Mouse (Mus musculus) hindbrain, embryonic 13.5 days (tissue): Measurements from ENCODE around the gene Zfp599. TPM values are rescaled to one million over a fixed set of nuclear protein-coding genes. Genes with fewer than 3 reads are reported as not detected.
"Not testable (repeated sequence)": the region's sequence is repeated elsewhere in the genome, so short reads cannot be mapped to it uniquely, and the experiment has no call there.

ENCODE experiments used
- ATAC-seq: fragments of 200-750 bp; cut with Nextera tagmentation; 2 replicates; pipeline ENCODE4 v1.8.0; 2017; ENCODE audit warnings: moderate TSS enrichment; ENCODE audit not compliant: low FRiP score
- H3K27ac ChIP-seq: fragments of 300-500 bp; sonication (generic); 2 replicates; pipeline ENCODE4 v1.5.1; 2015; ENCODE audit warnings: inconsistent platforms, mild to moderate bottlenecking, moderate library complexity
- H3K27me3 ChIP-seq: fragments of 300-500 bp; sonication (generic); 2 replicates; pipeline ENCODE4 v1.6.1; 2015; ENCODE audit warnings: mild to moderate bottlenecking, inconsistent platforms
- H3K36me3 ChIP-seq: fragments of 300-500 bp; sonication (generic); 2 replicates; pipeline ENCODE4 v1.6.1; 2015; ENCODE audit warnings: mild to moderate bottlenecking, inconsistent platforms
- H3K4me1 ChIP-seq: fragments of 300-500 bp; sonication (generic); replicated peaks from 2 replicates; pipeline ENCODE4 v1.6.1; 2015; ENCODE audit warnings: inconsistent platforms
- H3K4me2 ChIP-seq: fragments of 300-500 bp; sonication (generic); 2 replicates; pipeline ENCODE4 v1.6.1; 2015; ENCODE audit warnings: inconsistent platforms, mild to moderate bottlenecking, moderate library complexity
- H3K4me3 ChIP-seq: fragments of 300-500 bp; sonication (generic); 2 replicates; pipeline ENCODE4 v1.5.1; 2015; ENCODE audit warnings: mild to moderate bottlenecking, inconsistent platforms
- H3K9ac ChIP-seq: fragments of 300-500 bp; sonication (generic); 2 replicates; pipeline ENCODE4 v1.6.1; 2015; ENCODE audit warnings: mild to moderate bottlenecking, inconsistent platforms
- H3K9me3 ChIP-seq: fragments of 300-500 bp; sonication (generic); 2 replicates; pipeline ENCODE4 v1.6.1; 2016; ENCODE audit warnings: inconsistent platforms
- WGBS: fragments of 180-500 bp; shearing (Covaris S2); methylation state at CpG from one replicate; pipeline ENCODE4 v1.1.7; 2015; 5-methylcytosine and 5-hydroxymethylcytosine counted together
- polyA plus RNA-seq: library from polyadenylated mRNA; unstranded; fragments of >200 nt; fragmentation: Nextera tagmentation; extraction: Ambion mirVana; gene quantifications from 2 replicates; pipeline ENCODE4 v1.2.1, GENCODE M21; 2015

Gene Zfp599
- polyA plus RNA-seq, 1 experiment from 2014 or later = 7.5 TPM

DNA sequence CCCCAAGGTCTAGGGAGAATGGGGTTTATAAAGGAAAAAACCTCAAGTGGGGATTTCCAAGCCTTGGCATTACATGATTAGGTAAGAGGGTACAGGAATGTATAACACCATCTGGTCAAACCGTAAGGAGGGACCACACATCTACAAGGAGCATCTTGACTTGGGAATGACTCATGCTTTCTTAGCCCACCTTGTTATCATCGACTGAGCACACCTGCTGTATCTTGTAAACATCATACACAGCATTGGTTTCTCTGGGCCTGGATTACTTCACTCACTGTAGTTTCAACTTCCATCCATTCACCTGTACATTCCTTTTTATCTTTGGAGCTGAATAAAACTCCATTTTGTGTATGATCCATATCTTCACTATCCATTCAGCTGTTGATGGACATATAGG is 15.5 kb downstream of the Zfp599 start:
- H3K36me3 ChIP-seq = peaks cover 90% of the 10 kb centered on the region
- H3K9me3 ChIP-seq = peaks cover 23% of the 10 kb centered on the region
- H3K4me3 ChIP-seq = no peak overlapping the region
- H3K9ac ChIP-seq = no peak overlapping the region
- H3K4me2 ChIP-seq = no peak overlapping the region
- no peaks in the 10 kb centered on the region for H3K27me3 ChIP-seq
- H3K27ac ChIP-seq = no peak overlapping the region
- 92% methylated on average over 2 of the region's 2 CpGs for WGBS
- ATAC-seq = no peak
- no peaks in the 10 kb centered on the region for H3K4me1 ChIP-seq

- H3K27me3 ChIP-seq = no peaks in the 10 kb centered on the region
- no peak overlapping the region for H3K4me2 ChIP-seq
- H3K27ac ChIP-seq = no peak overlapping the region
- no peak for ATAC-seq
- peaks cover 8% of the 10 kb centered on the region; the same call in 1 of the 2 replicates for H3K9me3 ChIP-seq
- WGBS = 93% methylated on average over 4 of the region's 4 CpGs
- no peak overlapping the region for H3K9ac ChIP-seq
- H3K36me3 ChIP-seq = peaks cover 85% of the 10 kb centered on the region
- no peak overlapping the region for H3K4me3 ChIP-seq
- no peaks in the 10 kb centered on the region for H3K4me1 ChIP-seq
Measured at GRCm38 (mm10) chr9:22240001-22240400, 19.7 kb downstream of the Zfp599 start.

- no peak overlapping the region for H3K9ac ChIP-seq
- no peak overlapping the region for H3K4me3 ChIP-seq
- H3K4me1 ChIP-seq = peaks cover 5% of the 10 kb centered on the region; the same call in 1 of the 2 replicates
- H3K9me3 ChIP-seq = no peaks in the 10 kb centered on the region
- H3K27me3 ChIP-seq = no peaks in the 10 kb centered on the region
- peaks cover 7% of the 10 kb centered on the region for H3K36me3 ChIP-seq
- ATAC-seq = no peak
- no peak overlapping the region for H3K27ac ChIP-seq
- H3K4me2 ChIP-seq = no peak overlapping the region
Measured at GRCm38 (mm10) chr9:22230556-22230955, 29.1 kb downstream of the Zfp599 start.

DNA sequence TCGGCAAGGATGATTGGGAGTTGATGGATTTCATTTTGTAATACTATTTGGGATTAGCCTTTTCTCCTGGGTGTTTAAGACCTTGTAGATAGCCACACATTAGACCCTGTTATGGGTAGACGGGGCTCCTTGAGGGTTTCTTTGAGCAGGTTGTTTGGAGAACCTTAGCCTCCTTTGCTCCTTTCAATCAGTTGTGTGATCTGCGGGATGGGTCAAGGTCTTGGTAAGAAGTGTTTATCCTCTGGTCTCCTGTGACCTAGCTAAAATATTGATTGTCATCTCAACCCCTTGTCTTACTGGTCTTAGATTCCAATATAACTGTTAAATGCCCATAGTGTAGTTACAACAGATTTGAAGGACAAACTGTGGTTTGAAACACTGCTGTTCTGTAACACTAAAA is 29.6 kb downstream of the Zfp599 start:
- H3K4me2 ChIP-seq = no peak overlapping the region
- no peaks in the 10 kb centered on the region for H3K9me3 ChIP-seq
- no peak for ATAC-seq
- H3K27ac ChIP-seq = no peak overlapping the region
- no peaks in the 10 kb centered on the region for H3K27me3 ChIP-seq
- no peak overlapping the region for H3K9ac ChIP-seq
- peaks cover 5% of the 10 kb centered on the region; the same call in 1 of the 2 replicates for H3K4me1 ChIP-seq
- H3K4me3 ChIP-seq = no peak overlapping the region
- 96% methylated on average over 3 of the region's 3 CpGs for WGBS
- peaks cover 2% of the 10 kb centered on the region; the same call in 1 of the 2 replicates for H3K36me3 ChIP-seq

GRCm38 (mm10) chr9:22229386-22230026 is 30.2 kb downstream of the Zfp599 start:
- Histone ChIP-seq H3K36me3 (no peaks in the 10 kb centered on the region), H3K9ac (no peak overlapping the region), H3K4me3 (no peak overlapping the region), H3K27ac (no peak overlapping the region), H3K4me2 (no peak overlapping the region), H3K9me3 (no peaks in the 10 kb centered on the region), H3K4me1 (peaks cover 5% of the 10 kb centered on the region; the same call in 1 of the 2 replicates), H3K27me3 (no peaks in the 10 kb centered on the region)
- WGBS = 93% methylated on average over 6 of the region's 7 CpGs
- no peak for ATAC-seq

DNA sequence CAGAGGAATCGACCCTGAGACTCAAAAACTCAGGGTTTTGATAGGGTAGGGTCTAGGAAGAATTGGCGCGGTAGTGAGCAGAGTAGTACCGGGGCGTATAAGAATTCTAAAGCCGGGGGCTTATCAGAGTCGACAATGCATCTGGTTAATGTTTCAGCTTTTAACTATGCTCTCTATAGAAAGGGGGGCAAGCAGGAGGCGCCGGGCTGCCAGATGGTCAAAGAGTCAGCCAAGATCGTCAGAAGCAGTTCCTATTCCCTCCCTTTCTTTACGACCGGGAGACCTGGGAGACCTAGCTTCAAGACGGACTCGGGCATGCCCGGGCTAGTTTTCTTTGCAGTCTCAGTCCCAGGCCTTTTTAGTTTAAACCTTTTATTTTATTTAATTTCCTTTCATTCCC is 32.8 kb downstream of the Zfp599 start:
- no peaks in the 10 kb centered on the region for H3K27me3 ChIP-seq
- no peak overlapping the region for H3K27ac ChIP-seq
- no peak overlapping the region for H3K4me3 ChIP-seq
- no peaks in the 10 kb centered on the region for H3K9me3 ChIP-seq
- H3K4me1 ChIP-seq = peaks cover 5% of the 10 kb centered on the region; the same call in 1 of the 2 replicates
- no peak for ATAC-seq
- WGBS = 77% methylated on average over 15 of the region's 15 CpGs
- no peak overlapping the region for H3K9ac ChIP-seq
- no peaks in the 10 kb centered on the region for H3K36me3 ChIP-seq
- H3K4me2 ChIP-seq = no peak overlapping the region

GRCm38 (mm10) chr9:22226389-22226673 is 33.4 kb downstream of the Zfp599 start:
- not testable (repeated sequence) for H3K27ac ChIP-seq, H3K27me3 ChIP-seq, ATAC-seq, H3K36me3 ChIP-seq, H3K4me1 ChIP-seq, H3K9me3 ChIP-seq, H3K9ac ChIP-seq
- Histone ChIP-seq H3K4me2 (peak overlapping the region; percentile 61), H3K4me3 (peak overlapping the region; percentile 74)
- WGBS = 69% methylated on average over 7 of the region's 7 CpGs

GRCm38 (mm10) chr9:22225581-22226388 is 33.9 kb downstream of the Zfp599 start, which contains the start of gene Zfp809:
TSS of gene Zfp809 (plus strand) at chr9:22225714.
- Histone ChIP-seq H3K36me3 (no peaks in the 10 kb centered on the region), H3K27ac (peak within 1 kb of the TSS; percentile 86), H3K9me3 (no peaks in the 10 kb centered on the region), H3K27me3 (no peaks in the 10 kb centered on the region), H3K4me3 (peak within 1 kb of the TSS; percentile 74), H3K9ac (peak within 1 kb of the TSS; percentile 80), H3K4me2 (peak within 1 kb of the TSS; percentile 61), H3K4me1 (peaks cover 5% of the 10 kb centered on the region; the same call in 1 of the 2 replicates)
- peak; percentile 99 for ATAC-seq
- 2% methylated on average over 35 of the region's 35 CpGs for WGBS

DNA sequence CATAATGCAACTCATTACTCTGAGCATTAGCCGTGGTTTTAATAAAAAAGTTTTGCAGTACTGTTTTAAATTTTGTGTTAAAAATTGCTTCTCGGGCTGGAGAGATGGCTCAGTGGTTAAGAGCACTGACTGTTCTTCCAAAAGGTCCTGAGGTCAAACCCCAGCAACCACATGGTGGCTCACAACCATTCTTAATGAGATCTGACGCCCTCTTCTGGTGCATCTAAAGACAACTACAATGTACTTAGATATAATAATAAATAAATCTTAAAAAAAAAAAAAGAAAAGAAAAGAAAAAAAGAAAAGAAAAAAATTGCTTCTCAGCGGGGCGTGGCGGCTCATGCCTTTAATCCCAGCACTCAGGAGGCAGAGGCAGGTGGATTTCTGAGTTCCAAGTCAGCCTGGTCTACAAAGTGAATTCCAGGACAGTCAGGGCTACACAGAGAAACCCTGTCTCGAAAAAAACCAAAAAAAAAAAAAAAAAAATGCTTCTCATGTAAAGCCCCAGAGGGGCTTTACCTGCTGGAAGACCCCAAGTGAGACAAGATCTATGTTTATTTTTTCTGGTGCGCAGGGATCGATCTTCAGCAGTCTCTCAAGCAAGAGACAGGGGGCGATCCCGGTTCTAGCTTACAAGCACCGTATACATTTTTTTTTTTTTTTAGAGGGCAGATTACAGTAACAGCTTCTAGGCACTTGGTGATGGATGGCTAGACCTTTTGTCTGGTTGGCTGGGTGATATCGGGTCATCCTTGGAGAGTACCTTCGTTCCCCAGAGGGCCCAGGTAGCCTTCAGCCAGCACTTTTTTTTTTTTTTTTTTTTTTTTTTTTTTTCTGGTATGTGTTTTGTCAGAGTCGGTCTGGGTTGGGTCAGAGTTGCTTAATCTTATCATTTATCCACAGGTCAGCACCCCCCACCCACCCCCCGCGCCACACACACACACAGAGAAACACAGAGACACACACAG is 34.9 kb downstream of the Zfp599 start:
- peak overlapping the region; percentile 80; the same call in 1 of the 2 replicates for H3K9ac ChIP-seq
- 26% methylated on average over 17 of the region's 17 CpGs for WGBS
- peak overlapping the region; percentile 61 for H3K4me2 ChIP-seq
- peak overlapping the region; percentile 74 for H3K4me3 ChIP-seq
- H3K36me3 ChIP-seq = no peaks in the 10 kb centered on the region
- 0 out of 2 replicates have a peak overlapping the region, but pooled peaks have one; percentile 86 for H3K27ac ChIP-seq
- peaks cover 5% of the 10 kb centered on the region; the same call in 1 of the 2 replicates for H3K4me1 ChIP-seq
- H3K9me3 ChIP-seq = no peaks in the 10 kb centered on the region
- peak; percentile 75 for ATAC-seq
- 0 out of 2 replicates have a peak, but pooled peaks cover 3% of the 10 kb centered on the region for H3K27me3 ChIP-seq

DNA sequence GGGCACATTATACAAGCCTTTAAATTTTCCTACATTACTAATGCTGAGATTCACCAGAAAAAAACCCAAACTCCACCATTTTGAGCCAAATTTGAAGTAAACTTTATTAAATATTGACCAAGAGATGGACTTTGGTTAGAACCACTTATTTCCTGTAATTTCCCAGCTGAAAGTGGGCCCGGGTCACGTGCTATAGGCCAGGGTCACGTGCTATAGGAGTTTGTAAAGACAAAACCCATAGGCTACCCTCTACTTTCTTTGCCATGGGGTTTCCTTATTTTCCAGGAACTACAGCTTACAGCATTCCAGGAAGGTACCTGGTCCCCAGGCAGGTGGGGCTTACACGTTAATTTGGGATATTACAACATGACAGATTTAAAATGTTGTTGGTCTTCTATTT is 35.6 kb downstream of the Zfp599 start:
- no peak overlapping the region for H3K9ac ChIP-seq
- no peak overlapping the region for H3K4me3 ChIP-seq
- 89% methylated on average over 4 of the region's 4 CpGs for WGBS
- H3K9me3 ChIP-seq = no peaks in the 10 kb centered on the region
- H3K36me3 ChIP-seq = no peaks in the 10 kb centered on the region
- ATAC-seq = no peak
- H3K4me1 ChIP-seq = peaks cover 5% of the 10 kb centered on the region; the same call in 1 of the 2 replicates
- no peak overlapping the region for H3K4me2 ChIP-seq
- 0 out of 2 replicates have a peak, but pooled peaks cover 3% of the 10 kb centered on the region for H3K27me3 ChIP-seq
- no peak overlapping the region for H3K27ac ChIP-seq

DNA sequence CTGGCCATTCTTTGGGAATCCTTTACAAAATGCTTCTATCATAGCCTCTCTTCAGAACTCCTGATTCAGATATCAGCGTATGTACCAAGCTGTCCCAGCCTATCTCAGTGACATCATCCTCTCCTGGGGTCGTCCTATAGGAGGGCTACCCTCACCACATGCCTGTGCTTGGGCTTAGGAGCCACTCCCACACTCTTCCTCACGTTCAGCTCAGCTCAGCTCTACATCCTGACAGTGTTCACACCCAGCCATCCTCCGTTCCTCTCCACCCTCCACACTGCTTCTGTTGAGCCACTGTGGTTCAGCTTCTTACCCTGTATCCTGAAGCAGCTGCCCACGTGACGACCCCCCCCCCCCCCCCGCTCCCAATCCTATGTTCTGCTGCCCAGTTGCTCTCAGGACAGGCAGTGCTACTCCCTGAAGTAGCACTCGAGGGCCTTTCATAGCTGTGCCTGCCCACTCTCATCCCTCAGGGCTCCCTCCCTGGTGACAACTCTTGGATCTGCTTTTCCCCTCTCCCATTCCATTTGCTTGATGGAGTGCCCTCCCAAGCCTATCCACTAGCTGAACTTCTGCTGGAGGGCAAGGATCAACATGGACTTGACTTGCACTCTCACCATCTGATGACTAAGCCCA is 41.7 kb downstream of the Zfp599 start:
- 57% methylated on average over 5 of the region's 8 CpGs for WGBS
- Histone ChIP-seq H3K27me3 (0 out of 2 replicates have a peak, but pooled peaks cover 3% of the 10 kb centered on the region), H3K4me2 (no peak overlapping the region), H3K27ac (no peak overlapping the region), H3K4me3 (no peak overlapping the region), H3K9me3 (no peaks in the 10 kb centered on the region), H3K9ac (no peak overlapping the region), H3K4me1 (no peaks in the 10 kb centered on the region), H3K36me3 (no peaks in the 10 kb centered on the region)
- ATAC-seq = no peak
